22 mouse cellular contexts compared by ENCODE assay signal in genomic region chr5:3269760-3270159, GRCm38 (mm10).
DNase-seq lines count a peak whose midpoint lies in the region; ATAC-seq lines count a peak whose summit lies in the region.
"Had no signal": no experiment of that assay in that cellular context is flagged by ENCODE, and none has a peak within 500 bp of the region (broad histone marks: within the 10 kb centered on the region; RNA-seq: fewer than 3 reads in every experiment).

No protein-coding gene starts in this region.

- WGBS in intestine, embryonic 16.5 days, result 39% methylated on average over 7 of the region's 7 CpGs

- intact Hi-C loops in left cerebral cortex, postnatal 14 days (cut with DNase I), result no loop called here

- no peak overlapping the region for H3K4me2 ChIP-seq in intestine, embryonic 16.5 days (ENCODE audit: low read depth, low read length)
- H3K4me2 ChIP-seq: forebrain, embryonic 15.5 days; hindbrain, embryonic 15.5 days; limb, embryonic 12.5 days; liver, embryonic 15.5 days; neural tube, embryonic 15.5 days had no signal

- no peak overlapping the region for H3K4me3 ChIP-seq in intestine, embryonic 16.5 days (ENCODE audit: low read length)
- H3K4me3 ChIP-seq: forebrain, embryonic 15.5 days; hindbrain, embryonic 15.5 days; limb, embryonic 12.5 days; liver, embryonic 15.5 days; midbrain, embryonic 10.5 days; neural tube, embryonic 15.5 days had no signal

- no peaks in the 10 kb centered on the region for H3K36me3 ChIP-seq in intestine, embryonic 16.5 days (ENCODE audit: control insufficient read depth, insufficient read depth, low read length)
- H3K36me3 ChIP-seq: forebrain, embryonic 15.5 days; hindbrain, embryonic 15.5 days; limb, embryonic 12.5 days; liver, embryonic 15.5 days; midbrain, embryonic 10.5 days; neural tube, embryonic 15.5 days had no signal

- no peaks in the 10 kb centered on the region for H3K27me3 ChIP-seq in intestine, embryonic 16.5 days (replicated peaks; ENCODE audit: control insufficient read depth, insufficient read depth, low read length)
- H3K27me3 ChIP-seq: forebrain, embryonic 15.5 days; hindbrain, embryonic 15.5 days; liver, embryonic 15.5 days; neural tube, embryonic 15.5 days; Patski had no signal

- H3K27ac ChIP-seq in intestine, embryonic 16.5 days (ENCODE audit: low read length), result no peak overlapping the region
- H3K27ac ChIP-seq: forebrain, embryonic 15.5 days; hindbrain, embryonic 15.5 days; limb, embryonic 12.5 days; liver, embryonic 15.5 days; midbrain, embryonic 10.5 days; neural tube, embryonic 15.5 days had no signal

- no peak overlapping the region for H3K9ac ChIP-seq in intestine, embryonic 16.5 days (ENCODE audit: low read depth, low read length)
- H3K9ac ChIP-seq: forebrain, embryonic 15.5 days; hindbrain, embryonic 15.5 days; limb, embryonic 12.5 days; liver, embryonic 15.5 days; neural tube, embryonic 15.5 days had no signal

- no peaks in the 10 kb centered on the region for H3K4me1 ChIP-seq in intestine, embryonic 16.5 days (ENCODE audit: control insufficient read depth, insufficient read depth, low read length)
- H3K4me1 ChIP-seq: forebrain, embryonic 15.5 days; hindbrain, embryonic 15.5 days; limb, embryonic 12.5 days; liver, embryonic 15.5 days; midbrain, embryonic 10.5 days; neural tube, embryonic 15.5 days had no signal

- no peak for ATAC-seq in intestine, embryonic 16.5 days
- ATAC-seq: forebrain, embryonic 15.5 days; Patski had no signal

- no peaks in the 10 kb centered on the region for H3K9me3 ChIP-seq in intestine, embryonic 16.5 days (ENCODE audit: control insufficient read depth, low read length)
- H3K9me3 ChIP-seq: forebrain, embryonic 15.5 days; hindbrain, embryonic 15.5 days; limb, embryonic 12.5 days; liver, embryonic 15.5 days; midbrain, embryonic 10.5 days; neural tube, embryonic 15.5 days had no signal

- peak; percentile 2 for DNase-seq in adrenal gland, postnatal 10 days
- DNase-seq in adrenal gland, adult (ENCODE audit: inconsistent age in 2 of 2, low spot score in 1 of 2), result no peak
- DNase-seq in left cerebral cortex, postnatal 14 days (ENCODE audit: low spot score in 2 of 2), result peak; percentile 8 to 57
- DNase-seq in left cerebral cortex, adult 9 months (ENCODE audit: low spot score in 2 of 2), result no peak
- DNase-seq in right cerebral cortex, postnatal 25 days, result peak; percentile 4
- DNase-seq in right cerebral cortex, postnatal 4 days, result no peak
- peak; percentile 4 for DNase-seq in telencephalon, adult 2 months (ENCODE audit: low read depth, low spot score)
- DNase-seq: cerebellum, adult 2 months; gastrocnemius, postnatal 10 days; heart, postnatal 14 days; kidney, adult 11 months; kidney, postnatal 25 days; spleen, adult 18-20 months; thymus, postnatal 4 days had no signal

Comparison
In these comparisons a context has a peak if more than half of its experiments do, and no peak if none do; other contexts are left out.
1. DNase-seq: peak in adrenal gland, postnatal 10 days (single experiment), left cerebral cortex, postnatal 14 days (2 of 2), right cerebral cortex, postnatal 25 days (single experiment) and telencephalon, adult 2 months (single experiment); none in adrenal gland, adult (0 of 2), left cerebral cortex, adult 9 months (0 of 2) and right cerebral cortex, postnatal 4 days (single experiment).